Mouse (Mus musculus): ENCODE measurements around the gene Ccdc154. TPM values are rescaled to one million over a fixed set of nuclear protein-coding genes. Genes with fewer than 3 reads are reported as not detected.

The Ccdc154 gene
- total RNA-seq, 2 experiments from 2014 or later = not detected

DNA sequence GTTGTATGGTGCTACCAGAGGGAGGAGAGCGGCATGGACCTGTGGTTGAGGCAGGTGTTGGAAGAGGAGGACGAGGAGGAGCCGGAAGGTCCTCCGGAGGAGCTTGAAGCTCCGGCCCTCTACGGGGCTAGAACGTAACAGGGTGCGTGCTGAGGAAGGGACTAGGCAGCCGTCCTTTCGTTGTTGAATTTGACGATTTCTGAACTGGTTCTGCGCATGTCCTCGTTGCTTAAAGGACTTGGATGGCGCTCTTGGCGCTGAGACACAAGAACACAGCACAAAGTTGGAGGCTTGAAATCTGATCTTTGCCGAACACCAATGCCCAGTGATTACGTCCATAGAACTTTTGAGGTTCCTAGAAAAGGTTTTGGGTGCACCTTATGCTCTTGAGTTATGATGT is 22.7 kb downstream of the Ccdc154 start:
- no peak for DNase-seq

DNA sequence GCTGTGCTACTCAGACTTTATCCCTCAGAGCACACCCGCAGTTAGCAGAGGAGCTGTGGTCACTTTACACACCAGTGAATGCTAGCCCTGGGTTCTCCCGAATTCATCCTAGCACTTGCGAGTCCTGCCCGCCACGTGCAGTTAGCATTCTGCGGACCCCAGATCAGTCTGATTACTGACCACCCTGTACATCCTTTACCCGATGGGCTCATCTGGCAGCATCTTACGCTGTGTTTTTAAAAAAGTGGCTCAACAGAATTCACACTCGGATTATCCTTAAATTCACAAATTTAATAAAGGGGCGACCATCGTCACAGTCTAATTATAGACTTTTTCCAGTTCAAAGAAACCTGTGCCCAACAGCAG is 25.5 kb downstream of the Ccdc154 start:
- DNase-seq = no peak

DNA sequence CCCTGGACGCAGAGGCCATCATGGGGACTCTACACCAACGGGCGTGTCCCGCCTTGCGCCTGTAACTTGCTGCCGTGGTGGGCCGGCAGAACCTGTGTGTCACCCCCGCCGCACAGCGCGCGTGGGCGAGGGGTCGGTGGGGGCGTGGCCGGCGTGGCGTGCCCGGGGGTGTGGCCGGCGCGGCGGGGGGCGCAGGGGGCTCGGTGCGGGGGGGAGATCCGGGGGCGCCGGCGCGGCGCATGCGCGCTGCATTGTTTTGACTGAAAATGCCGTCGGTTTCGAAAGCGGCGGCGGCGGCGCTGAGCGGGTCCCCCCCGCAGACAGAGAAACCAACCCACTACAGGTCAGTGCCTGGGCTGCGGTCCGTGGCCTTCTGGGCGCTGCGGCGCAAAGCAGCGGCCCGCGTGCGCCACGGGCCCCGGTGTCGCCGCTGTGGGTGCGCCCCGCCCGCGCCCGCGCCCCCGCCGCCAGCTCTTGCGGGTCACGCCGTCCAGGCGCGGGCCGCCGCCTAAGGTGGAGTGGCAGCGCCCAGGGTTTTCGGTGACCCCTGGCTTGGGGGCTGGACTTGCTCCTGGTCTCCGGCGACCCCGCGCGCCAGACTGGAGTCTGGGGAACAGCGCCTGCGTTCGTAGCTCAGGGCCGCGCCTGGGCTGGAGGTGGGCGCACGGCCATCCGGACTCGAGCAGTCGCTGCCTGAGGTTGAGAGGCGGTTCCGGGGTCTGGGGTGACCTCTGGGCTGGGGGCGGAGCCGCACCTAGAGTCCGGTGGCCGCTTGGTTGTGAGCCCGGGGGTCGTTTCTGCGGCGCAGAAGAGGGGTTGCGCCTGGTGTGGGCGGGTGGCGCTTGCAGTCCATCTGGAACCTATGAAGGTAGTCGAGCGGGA is 26.1 kb downstream of the Ccdc154 start, which contains the start of gene Unkl:
Unkl (plus strand) TSS at position 248 of the 882 bp plus-strand sequence.
- DNase-seq = peak; percentile 87

DNA sequence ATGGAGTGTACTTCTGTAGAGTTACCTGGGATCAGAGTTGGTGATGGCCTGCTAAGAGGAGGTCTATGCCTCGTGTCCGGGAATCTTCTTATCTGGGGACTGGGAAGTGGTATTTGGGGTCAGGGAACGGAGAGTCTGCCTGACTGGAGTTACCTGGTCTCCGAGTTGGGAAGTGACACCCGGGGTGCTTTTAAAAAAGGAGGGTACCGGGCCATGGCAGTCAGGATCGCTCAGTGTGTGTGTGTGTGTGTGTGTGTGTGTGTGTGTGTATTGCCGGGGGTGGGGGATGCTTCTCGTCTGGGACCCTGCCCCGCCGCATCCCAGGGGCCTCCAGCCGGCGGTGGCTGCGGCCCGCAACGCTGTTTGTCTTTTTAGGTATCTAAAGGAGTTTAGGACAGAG is 26.8 kb downstream of the Ccdc154 start:
- no peak for DNase-seq

DNA sequence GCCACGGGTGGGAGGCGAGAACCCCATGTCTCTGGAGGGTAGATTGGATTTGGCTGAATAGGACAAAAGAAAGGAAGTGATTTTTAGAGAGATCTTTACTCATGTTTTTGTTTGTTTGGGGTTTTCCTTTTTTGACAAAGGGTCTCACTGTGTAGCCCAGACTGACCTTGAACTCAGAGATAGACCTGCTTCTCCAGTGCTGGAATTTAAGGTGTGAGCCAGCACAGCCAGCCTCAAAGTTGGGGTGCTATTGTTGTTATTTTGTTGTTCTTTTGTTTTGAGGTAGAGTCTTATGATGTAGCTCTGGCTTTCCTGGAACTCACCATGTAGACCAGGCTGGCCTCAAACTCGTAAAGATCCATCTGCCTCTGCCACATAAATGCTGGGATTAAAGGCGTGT is 40.1 kb downstream of the Ccdc154 start:
- no peak for DNase-seq

DNA sequence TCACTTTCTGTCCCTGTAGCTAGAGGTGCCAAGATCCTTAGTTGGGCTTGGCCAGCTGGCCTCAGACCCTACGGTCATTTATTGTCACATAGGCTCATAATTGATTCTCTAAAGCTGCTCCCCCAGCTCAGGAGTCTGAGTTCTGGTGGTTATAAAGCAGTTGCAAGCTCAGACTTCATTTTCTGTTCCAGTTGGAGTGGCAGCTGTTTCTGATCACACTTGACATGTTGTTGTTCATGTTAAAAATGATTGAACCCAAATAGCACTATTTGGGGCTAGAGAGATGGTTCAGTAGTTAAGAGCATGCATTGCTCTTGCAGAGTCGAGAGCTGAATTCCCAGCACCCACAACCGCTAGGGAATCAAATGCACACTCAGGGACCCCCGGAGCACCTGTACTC is 47.7 kb downstream of the Ccdc154 start:
- DNase-seq = no peak

DNA sequence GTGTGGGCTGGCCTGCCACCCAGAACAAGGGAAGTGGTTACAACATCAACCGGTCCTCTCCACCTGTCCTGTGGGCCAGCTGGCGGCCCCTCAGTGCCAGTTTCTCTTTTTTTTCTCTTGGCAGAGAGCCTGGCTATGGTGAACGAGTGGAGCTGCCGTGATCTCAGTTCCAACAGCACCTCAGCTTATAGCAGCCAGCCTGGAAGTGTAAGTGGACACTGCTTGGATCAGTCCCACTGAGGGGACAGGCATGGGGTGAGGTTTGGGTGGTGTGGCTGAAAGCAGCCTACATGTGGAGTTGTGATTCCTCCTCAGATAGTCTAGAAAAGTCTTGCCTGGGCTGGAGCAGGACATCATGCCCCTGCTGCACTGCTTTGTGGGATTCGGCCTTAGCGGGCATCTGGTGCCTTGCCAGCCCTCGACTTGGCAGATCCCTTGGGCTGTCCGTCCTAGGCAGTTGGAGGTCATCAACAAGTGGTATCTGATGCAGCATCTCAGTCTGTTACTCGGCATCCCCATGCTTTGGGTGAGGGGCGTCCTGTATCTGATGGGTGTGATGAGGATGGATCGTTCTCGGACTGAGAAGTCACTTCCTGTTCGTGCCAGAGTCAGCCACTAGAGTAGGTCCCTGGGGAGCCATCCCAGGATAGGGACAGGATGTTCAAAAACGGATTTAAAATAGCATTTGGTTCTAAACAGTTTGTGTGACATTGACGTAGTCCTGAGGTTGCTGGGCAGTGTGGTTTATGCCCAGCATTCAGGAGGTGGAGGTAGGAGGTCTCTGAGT is 48.6 kb downstream of the Ccdc154 start:
- peak; percentile 33 for DNase-seq

DNA sequence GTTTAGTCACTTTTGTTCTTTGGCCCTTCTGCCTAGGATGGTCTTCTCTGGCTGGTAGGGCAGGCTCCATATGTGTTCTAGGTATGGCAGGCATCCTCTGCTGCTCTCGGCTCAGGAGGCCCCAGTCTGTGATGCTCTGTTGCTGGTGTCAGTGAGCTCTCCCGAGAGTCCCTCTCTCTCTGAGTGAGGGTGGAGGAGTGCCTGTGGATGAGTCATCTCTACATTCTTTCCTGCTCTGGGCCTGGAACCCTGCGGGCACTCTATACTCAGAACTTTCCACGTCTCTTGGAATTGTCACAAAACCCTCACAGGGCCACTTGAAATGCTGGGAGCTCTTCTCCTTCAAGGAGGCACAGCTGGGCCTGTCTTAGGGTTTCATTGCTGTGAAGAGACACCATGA is 49.4 kb downstream of the Ccdc154 start:
- DNase-seq = no peak

DNA sequence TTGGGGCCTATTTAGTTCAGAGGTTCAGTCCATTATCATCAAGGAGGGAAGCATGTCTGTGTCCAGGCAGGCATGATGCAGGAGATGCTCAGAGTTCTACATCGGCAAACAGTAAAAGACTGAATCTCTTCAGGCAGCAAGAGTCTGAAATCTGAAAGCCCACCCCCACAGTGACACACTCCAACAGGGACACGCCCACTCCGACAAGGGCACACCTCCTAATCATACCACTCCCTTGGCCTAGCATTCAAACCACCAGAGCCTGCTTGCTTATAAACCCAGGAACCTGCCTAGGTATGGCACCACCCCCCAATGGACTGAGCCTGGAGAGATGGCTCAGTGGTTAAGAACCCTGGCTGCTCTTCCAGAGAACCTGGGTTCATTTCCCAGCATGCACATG is 53.2 kb downstream of the Ccdc154 start:
- no peak for DNase-seq

DNA sequence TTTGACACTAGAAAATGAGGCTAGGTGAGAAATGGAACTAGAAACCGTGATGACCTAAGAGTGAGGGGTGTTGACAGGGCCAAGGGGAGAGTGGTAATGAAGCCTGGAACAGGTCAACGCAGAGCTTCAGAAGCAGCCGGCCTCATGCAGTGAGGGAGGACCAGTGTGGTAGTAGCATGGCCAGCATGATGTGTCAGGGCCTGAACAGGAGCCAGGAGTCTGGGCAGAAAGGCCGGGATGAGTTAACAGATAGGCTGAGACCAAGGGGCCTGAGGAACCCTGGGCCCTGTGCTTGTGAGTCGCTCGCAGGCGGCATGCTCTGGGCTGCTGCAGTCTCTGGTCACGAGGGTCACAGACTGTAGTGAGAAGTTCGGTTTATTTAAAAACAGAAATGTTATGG is 56.7 kb downstream of the Ccdc154 start:
- DNase-seq = no peak

DNA sequence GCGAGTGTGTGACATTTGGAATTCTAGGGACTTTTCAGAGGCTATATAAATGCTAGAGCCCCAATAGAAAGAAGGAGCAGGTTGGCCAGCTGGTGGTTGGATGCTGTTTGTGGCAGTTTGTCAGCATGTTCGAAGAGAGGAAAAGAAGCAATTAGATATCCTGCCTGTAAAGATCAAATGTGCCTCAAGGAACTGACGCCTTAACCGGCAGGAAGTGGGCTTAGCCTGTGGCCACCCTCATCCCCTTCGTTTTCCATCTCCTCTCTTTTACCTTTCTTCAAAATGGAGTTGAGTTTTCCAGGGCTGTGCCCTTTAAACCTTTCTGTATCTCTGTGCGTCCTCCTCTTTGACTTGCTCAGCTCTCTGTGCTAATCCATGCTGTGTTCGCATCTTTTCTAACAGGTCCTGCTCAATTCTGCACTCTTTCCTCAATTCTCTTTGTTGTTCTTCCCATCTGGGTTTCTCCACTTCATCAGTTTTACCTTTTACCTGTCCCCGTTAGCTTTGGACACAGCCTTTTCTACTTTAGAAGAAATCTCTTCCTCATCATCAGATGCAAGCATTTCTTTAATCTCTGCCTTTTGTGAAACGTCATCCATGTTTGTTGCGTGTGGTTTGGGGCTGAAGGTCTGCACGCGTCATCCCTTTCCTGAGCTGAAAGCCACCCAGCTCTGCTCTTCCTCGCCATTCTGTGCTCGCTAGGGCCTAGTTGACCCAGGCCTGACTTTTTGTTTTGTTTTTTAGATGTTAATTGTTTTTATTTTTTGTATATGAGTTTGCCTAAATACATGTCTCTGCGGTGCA is 57.4 kb downstream of the Ccdc154 start:
- no peak for DNase-seq

DNA sequence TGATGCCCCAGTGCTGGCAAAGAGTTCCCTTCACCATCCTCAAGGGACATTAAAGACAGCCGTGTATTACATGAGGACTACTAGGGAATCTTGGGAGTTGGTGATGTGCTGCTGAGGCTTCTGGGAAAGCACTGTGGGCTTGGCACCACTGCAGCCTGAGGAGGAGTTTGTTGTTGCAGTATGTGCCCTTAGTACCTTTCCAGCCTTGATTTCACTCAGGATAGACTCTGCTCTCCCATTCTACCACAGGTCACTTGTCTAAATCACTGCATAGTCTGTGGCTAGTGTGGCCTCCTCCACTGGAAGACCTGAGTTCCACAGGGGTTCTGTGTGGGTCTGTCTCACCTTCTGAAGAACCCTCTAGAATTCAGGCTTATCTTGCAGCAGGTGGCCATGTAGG is 58.5 kb downstream of the Ccdc154 start:
- no peak for DNase-seq

Other genes starting within 250 kb of the Ccdc154 start
- 10 to 100 TPM; 66.5 to 68.5 TPM for gene Mapk8ip3, start 225.5 kb upstream of the Ccdc154 start, total RNA-seq (2021)
- 10 to 100 TPM; 43.6 to 49.9 TPM for gene Jpt2, start 201.8 kb upstream of the Ccdc154 start, total RNA-seq (2021)
- 10 to 100 TPM; 15.1 to 16.3 TPM for gene Cramp1l, start 146.7 kb upstream of the Ccdc154 start, total RNA-seq (2021)
- 1 to 10 TPM; 7.0 to 7.3 TPM for gene Ift140, start 146.4 kb upstream of the Ccdc154 start, total RNA-seq (2021)
- gene Tmem204, start 78.9 kb upstream of the Ccdc154 start, total RNA-seq (2021) = 10 to 100 TPM; 25.2 to 27.4 TPM
- gene Telo2, start 46.5 kb upstream of the Ccdc154 start, total RNA-seq (2021) = 10 to 100 TPM; 16.4 to 17.5 TPM
- 1 to 10 TPM; 1.4 TPM for gene Ptx4, start 41.7 kb upstream of the Ccdc154 start, total RNA-seq (2021)
- 10 to 100 TPM; 25.2 to 25.6 TPM for gene Clcn7, start 29.1 kb upstream of the Ccdc154 start, total RNA-seq (2021)
- not detected for gene Gm38655, start 13.0 kb downstream of the Ccdc154 start, total RNA-seq (2021)
- 10 to 100 TPM; 14.4 to 17.5 TPM for gene BC003965, start 22.1 kb downstream of the Ccdc154 start, total RNA-seq (2021)
- 10 to 100 TPM in 1 of 2 experiments, 1 to 10 TPM in 1; 8.5 to 10.4 TPM for gene Unkl, start 25.9 kb downstream of the Ccdc154 start, total RNA-seq (2021)
- gene Gnptg, start 77.7 kb downstream of the Ccdc154 start, total RNA-seq (2021) = 10 to 100 TPM; 11.2 to 14.9 TPM
- gene Tsr3, start 77.7 kb downstream of the Ccdc154 start, total RNA-seq (2021) = 10 to 100 TPM; 12.7 to 14.0 TPM
- under 1 TPM; 0.14 to 0.31 TPM for gene Baiap3, start 93.9 kb downstream of the Ccdc154 start, total RNA-seq (2021)
- gene Ube2i, start 112.2 kb downstream of the Ccdc154 start, total RNA-seq (2021) = 100 to 1,000 TPM; 219 to 221 TPM
- gene Prss34, start 135.9 kb downstream of the Ccdc154 start, total RNA-seq (2021) = 1 to 10 TPM; 1.9 to 2.4 TPM
- gene Prss28, start 146.2 kb downstream of the Ccdc154 start, total RNA-seq (2021) = not detected
- gene Prss29, start 156.2 kb downstream of the Ccdc154 start, total RNA-seq (2021) = not detected
- 1 to 10 TPM; 3.9 to 6.7 TPM for gene Tpsab1, start 183.1 kb downstream of the Ccdc154 start, total RNA-seq (2021)
- 10 to 100 TPM; 11.1 to 15.7 TPM for gene Tpsb2, start 203.8 kb downstream of the Ccdc154 start, total RNA-seq (2021)
- gene Tpsg1, start 206.8 kb downstream of the Ccdc154 start, total RNA-seq (2021) = under 1 TPM in 1 of 2 experiments, not detected in 1; 0.24 TPM